Mouse (Mus musculus) layer of hippocampus, adult 11-12 months (tissue): ENCODE data around the gene Prkd2.

Experiments used
- DNase-seq: peaks from one replicate; pipeline ENCODE4 v3.0.0; 2022; ENCODE audit warnings: low spot score

Prkd2 gene

GRCm38 (mm10) chr7:16826571-16826970 lies 16.1 kb upstream of the Prkd2 start:
- no peak for DNase-seq

- DNase-seq, result no peak
These were observed 15.4 kb upstream of the Prkd2 start for GRCm38 (mm10) chr7:16827274-16827673.

DNA sequence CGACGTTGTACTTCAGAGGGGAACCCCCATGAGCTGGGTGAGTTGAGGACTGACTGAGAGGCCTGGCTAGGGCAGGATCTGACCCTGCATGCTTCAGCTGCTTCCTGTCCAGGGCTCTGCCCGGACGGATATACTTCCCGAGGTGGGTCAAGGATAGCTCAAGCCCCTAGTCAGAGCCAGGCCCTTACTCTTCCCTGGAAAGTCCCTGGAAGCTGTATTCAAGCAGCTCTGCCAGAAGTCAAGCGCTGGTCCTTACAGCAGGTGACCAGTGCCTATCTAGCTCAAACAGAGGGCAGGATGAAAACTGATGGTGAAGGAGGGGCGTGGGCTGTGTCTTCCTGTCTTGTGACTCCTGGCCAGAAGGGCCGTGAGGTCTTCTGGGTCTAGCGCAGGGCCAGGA lies 12.3 kb upstream of the Prkd2 start:
- no peak for DNase-seq

DNA sequence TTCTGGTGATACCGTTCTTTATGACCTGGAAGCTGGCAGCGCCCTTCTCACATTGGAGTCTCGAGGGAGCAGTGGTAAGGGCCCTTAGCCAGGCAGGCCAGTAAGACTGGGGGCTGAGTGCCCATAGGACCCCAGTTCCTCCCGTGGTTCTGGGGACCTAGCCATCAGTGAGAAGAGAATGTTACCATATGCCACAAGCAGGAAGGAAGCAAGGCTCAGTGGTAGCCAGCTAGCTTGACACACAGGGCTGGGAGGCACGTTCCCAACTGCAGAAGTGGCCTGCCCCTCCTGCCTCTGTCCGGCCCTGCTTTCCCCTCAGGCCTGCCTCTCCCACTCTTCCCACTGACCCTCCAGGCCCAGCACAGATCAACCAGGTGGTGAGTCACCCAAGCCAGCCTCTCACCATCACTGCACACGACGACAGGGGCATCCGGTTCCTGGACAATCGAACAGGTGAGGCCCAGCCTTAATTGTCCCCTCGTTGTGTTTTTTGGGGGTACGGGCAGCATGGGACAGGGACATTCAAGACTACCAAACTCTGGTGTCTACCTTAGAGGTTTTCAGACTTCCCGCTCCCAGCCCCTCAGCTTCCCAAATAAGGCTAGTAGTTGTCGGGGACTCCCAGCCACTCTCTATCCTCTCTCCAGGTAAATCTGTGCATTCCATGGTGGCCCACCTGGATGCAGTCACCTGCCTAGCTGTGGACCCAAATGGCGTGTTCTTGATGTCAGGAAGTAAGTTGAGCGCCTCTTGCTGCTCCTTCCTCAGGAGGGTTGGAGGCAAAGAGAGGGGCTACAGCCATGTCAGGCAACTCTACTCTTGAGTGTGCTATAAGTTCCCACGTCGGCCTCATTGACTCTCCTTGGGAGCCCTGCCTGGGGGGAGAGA lies 4.5 kb upstream of the Prkd2 start:
- DNase-seq, result no peak

DNA sequence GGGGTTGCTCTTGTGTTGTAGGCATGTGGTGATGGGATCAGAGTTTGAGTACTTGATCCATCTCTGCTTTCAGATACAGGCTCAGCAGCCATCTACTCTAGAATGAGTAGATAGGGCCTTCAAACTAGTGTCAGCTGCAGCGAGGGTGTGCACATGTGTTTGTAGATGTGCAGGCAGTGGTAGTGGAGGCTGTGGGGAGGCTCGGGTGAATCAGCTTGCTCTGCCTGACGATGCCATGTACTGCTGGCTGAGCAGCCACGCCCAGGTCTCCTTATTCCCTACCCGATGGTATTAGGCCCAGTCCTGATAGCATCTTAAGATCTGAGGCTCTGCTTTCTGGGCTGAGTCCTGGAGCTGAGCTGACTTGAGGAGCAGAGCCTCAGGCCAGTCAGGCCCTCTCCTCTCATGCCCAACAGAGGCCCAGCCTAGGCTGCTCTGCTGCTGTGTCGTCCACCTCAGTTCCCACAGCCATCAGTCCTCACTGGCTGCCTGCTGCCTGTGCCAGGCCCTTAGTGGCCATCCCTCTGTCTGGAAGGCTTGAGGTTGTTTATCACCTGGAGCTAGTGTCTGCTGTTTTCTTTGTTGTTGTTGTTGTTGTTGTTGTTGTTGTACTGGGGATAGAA lies 3.8 kb upstream of the Prkd2 start:
- DNase-seq, result no peak

DNA sequence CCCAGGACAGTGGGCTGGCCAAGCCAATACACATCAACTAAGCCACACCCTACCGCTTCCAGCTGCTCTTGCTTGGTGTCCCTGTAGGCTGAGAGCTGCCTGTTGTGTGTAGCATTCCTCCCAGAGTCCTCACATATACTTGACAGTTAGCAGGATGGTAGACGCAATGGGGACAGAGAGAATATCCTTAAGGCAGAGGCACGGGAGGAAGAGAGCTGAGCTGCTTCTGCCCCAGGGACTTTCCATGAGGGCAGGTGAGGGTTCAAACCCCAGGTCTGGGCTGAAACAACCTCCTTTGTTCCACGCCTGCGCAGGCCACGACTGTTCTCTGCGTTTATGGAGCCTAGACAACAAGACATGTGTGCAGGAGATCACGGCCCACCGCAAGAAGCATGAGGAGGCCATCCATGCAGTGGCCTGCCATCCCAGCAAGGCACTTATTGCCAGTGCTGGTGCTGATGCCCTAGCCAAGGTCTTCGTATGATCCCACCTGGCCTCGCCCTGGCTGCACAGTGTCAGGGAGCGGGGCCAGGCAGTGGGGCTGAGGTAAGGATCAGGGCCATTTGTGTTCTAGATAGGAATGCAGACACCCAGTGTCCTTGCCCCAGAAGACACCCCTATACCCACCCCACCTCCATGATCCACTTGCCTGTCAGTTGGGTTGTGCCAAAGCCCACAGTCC lies 3.1 kb upstream of the Prkd2 start:
- DNase-seq, result no peak

DNA sequence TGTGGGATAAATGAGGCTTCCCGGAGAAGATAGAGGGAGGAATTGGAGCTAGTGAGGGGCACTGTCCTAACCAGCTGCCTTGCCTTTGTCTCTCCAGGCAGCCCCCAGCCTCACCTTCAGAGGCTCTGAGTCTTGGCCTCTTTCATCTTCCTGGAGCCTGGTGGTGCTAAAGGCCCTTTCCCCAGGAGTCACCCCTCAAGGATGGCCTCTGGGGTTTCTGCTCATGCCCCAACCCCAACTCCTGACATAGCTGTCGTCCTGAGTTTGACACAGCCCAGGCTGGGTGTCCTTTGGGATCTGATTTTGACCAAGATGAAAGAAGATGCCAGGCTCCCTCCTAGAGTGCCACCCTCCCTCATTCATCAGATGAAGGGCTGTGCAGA lies 2.6 kb upstream of the Prkd2 start:
- no peak for DNase-seq

DNA sequence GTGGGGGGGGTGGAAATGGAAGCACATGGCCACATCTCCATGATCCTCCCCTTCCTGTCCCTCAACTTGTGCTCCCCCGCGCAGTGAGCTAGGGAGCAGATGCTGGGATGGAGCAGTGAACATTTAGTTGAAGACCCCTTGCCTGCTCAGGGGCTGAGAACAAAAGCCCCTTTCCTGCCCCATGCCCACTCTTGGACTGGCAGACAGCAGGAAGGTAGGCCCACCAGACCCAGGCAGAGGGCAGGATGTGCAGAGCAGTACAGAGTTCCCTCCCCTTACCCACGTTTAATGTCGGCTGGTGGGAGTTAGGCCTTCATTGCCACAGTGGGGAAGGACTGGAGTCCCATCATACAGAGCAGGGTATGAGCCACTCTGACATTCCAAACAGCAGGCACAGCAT lies 1.6 kb upstream of the Prkd2 start:
- no peak for DNase-seq

DNA sequence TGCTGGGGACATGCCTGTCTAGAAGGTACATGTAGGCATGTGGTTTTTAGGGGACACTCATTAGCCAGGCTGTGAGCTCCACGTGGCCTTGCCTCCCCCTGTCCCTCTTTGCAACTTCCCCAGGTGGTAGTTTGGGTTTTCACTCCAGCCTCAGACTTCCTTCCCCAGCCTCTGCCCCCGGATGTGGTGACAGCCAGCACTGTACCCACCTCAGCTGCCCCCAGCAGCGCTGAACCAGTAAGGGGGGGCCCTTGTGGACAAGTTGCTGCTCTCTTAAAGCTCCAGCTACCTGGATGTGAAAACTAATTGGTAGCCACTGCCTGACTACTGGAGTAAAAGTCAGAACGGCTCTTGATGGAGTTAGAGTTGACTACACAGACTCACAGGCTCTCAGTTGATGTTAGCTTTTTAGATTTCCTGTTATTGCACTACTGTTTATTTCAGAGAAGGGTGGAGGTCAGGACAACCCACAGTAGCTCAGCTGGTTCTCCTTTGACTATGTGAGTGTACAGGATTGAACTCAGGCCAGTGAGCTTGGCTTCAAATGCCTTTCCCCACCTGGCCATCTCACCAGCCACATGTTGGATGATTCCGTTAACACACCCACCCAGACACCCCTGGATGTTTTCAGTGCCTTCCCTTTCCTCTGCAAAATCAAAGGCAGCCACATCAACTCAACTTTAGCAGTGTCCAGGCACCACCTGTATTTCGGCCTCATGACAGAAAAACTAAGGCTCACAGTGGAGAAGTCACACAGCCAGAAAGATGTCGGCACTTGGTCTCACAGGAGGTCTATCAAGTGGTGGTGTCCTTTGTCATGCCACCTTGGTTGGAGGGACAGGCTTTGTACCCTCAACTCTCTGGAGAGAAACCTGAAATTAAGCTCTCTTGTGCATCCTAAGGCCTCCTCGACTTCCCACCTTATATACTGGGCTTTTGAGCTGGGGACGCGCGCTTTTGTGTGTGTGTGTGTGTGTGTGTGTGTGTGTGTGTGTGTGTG lies 841 bp upstream of the Prkd2 start:
- DNase-seq, result no peak

GRCm38 (mm10) chr7:16843441-16844171 lies 904 bp downstream of the Prkd2 start:
- DNase-seq, result no peak

DNA sequence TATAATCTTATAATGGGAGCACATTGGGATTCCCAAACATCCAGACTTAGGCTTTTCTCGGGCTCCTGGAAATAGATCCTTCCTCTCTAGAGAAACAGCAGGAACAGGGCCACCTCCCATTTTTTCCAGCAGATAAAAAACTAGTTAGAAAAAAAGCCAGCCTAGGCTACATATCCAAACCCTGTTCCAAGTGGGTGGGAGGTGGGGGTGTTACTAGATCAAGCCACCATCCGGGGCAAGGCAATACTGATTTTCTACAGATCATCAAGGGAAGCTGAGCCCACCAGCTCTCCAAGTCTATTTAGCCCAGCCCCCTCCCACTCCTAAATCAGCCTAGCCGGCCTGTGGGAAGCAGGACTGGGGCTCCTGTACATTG lies 2.0 kb downstream of the Prkd2 start:
- no peak for DNase-seq

DNA sequence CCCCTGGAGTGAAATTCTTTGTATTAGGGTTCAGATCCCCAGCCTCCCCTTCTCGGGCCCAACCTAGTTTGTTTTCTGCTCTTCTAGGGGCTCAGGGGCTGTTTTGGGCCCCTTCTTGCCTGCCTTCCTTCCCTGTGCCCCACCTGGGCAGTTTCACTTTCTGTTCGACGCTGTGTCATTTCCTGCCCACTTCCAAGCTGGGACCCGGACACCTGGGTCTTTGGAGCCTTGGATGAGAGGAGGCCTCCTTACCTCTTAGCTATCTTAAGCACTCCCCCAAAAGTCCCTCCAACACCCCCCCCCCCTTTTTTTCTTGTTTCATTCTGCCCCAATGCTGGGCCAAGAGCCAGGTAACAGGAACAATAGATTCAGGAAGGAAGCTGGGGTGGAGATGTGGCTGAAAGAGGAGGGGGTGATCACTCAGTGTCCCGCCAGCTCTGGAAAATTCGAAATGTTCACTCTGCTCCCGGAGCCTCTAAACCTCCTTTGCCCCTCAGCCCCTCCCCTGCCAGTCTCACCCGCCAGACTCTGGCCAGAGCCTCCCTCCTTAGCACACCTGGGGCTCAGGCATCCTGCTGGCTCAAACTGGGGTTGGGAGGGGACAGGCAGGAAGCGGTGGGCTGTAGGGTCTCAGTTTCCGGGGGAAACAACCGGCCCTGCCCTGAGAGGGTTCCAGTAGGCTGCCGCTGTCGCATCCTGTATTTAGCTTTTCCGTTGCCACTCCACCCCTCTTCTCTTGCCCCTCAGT lies 2.5 kb downstream of the Prkd2 start:
- no peak for DNase-seq

GRCm38 (mm10) chr7:16845820-16846167 lies 3.1 kb downstream of the Prkd2 start:
- DNase-seq, result no peak

DNA sequence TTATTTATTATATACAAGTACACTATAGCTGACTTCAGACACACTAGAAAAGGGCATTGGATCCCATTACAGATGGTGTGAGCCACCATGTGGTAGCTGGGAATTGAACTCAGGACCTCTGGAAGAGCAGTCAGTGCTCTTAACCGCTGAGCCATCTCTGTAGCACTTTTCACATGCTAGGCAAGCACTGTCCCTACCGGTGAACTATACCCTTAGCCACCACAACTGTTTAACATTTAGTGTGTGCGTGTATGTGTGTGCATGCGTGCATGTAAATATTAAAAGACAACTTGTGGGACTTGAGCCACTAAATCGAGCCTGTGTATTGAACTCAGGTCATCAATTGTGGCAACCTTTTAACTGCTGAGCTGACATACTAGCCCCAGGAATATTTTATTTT lies 4.1 kb downstream of the Prkd2 start:
- DNase-seq, result no peak

- no peak for DNase-seq
These were observed 4.8 kb downstream of the Prkd2 start for GRCm38 (mm10) chr7:16847507-16847906.

DNA sequence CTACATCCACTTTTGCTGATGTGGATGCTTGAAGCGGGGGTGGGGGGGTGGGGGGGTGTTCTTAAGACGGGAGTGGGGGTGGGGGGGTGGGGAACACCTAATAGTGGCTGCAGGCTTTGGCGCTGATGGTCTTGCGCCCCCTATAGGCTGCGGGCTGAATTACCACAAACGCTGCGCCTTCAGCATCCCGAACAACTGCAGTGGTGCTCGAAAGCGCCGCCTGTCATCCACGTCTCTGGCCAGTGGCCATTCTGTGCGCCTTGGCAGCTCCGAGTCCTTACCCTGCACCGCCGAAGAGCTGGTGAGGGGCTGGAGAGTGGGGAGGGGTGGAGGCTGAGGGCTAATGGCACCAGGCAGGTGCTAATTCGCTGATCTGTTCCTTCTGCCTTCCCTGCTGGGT lies 5.9 kb downstream of the Prkd2 start:
- peak; percentile 80 for DNase-seq

- DNase-seq, result no peak
These were observed 8.9 kb downstream of the Prkd2 start for GRCm38 (mm10) chr7:16851636-16852035.

- DNase-seq, result no peak
These were observed 10.7 kb downstream of the Prkd2 start for GRCm38 (mm10) chr7:16853302-16853831.

DNA sequence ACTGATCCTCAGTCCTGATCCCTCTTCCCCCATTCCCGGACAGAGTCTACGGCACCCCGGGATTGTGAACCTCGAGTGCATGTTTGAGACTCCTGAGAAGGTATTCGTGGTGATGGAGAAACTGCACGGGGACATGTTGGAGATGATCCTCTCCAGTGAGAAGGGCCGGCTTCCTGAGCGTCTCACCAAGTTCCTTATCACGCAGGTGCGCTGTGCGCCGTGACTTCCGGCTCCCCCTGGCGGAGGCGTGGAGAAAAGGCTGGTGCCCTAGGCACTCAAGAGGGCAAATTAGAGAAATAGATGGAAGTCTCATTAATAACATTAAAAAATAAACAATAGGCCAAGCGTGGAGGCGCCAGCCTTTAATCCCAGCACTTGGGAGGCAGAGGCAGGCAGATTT lies 15.6 kb downstream of the Prkd2 start:
- DNase-seq, result no peak

GRCm38 (mm10) chr7:16859902-16860651 lies 17.4 kb downstream of the Prkd2 start:
- DNase-seq, result peak; percentile 62
